Mouse (Mus musculus) kidney, adult 2 months (tissue): ENCODE results near the gene Gm20708.

Experiments used
- CTCF ChIP-seq: fragments of 200-500 bp; conservative IDR thresholded peaks from 2 replicates; pipeline ENCODE4 v1.5.1; 2011; ENCODE audit warnings: low read depth, mild to moderate bottlenecking, control low read depth, low read length, moderate library complexity, mixed read lengths; ENCODE audit not compliant: insufficient read depth, insufficient read length
- POLR2A ChIP-seq: fragments of 200-500 bp; IDR thresholded peaks from one replicate; pipeline ENCODE4 v1.6.1; 2011; ENCODE audit warnings: low read depth, low read length, control low read depth

DNA sequence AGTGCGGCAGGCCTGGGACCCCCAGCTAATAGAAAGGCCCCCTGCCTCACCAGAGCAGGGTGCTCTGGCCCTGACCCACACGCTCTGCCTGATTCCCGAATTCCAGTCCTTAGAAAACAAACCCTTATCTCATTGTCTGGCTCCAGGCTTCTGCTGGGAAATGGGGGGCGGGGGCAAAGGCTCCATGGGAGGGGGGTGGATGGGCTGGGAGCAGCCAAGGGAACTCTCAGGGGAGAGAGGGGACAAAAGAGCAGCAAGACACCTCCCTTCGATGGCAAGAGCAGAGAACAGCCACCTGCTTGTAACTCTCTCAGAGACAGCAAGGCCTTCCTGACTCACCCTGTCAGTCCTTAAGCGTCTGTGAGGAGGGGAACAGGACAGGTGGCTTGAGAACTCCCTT, 66.2 kb downstream of the Gm20708 start:
- TF ChIP-seq CTCF (no peak), POLR2A (no peak)
